Mouse (Mus musculus) retina, adult 2 months (tissue): ENCODE data around the gene Scaper.

Experiments used
- DNase-seq: peaks from one replicate; pipeline ENCODE4 v3.0.0-alpha.2; 2012; ENCODE audit warnings: low read depth, low spot score

Gene Scaper

GRCm38 (mm10) chr9:55540391-55540770 is 397.5 kb downstream of the Scaper start:
- DNase-seq = no peak

GRCm38 (mm10) chr9:55539661-55540390 is 398.1 kb downstream of the Scaper start:
- no peak for DNase-seq

GRCm38 (mm10) chr9:55539006-55539405 is 398.9 kb downstream of the Scaper start:
- DNase-seq = no peak

- no peak for DNase-seq
Observed at GRCm38 (mm10) chr9:55538377-55538776, 399.5 kb downstream of the Scaper start, which contains the start of gene Isl2. Gene Isl2 (plus strand): TSS chr9:55538672.

- no peak for DNase-seq
Observed at GRCm38 (mm10) chr9:55535907-55536306, 402.0 kb downstream of the Scaper start.

GRCm38 (mm10) chr9:55525716-55526115 is 412.2 kb downstream of the Scaper start:
- DNase-seq = no peak

- DNase-seq = peak; percentile 87
Observed at GRCm38 (mm10) chr9:55512027-55512543, 425.8 kb downstream of the Scaper start, which contains the start of gene Etfa. Gene Etfa (minus strand): TSS chr9:55512243.

GRCm38 (mm10) chr9:55511521-55511993 is 426.4 kb downstream of the Scaper start:
- no peak for DNase-seq

- no peak for DNase-seq
Observed at GRCm38 (mm10) chr9:55510651-55511235, 427.2 kb downstream of the Scaper start.

GRCm38 (mm10) chr9:55509731-55510130 is 428.2 kb downstream of the Scaper start:
- DNase-seq = no peak

GRCm38 (mm10) chr9:55508701-55509100 is 429.2 kb downstream of the Scaper start:
- no peak for DNase-seq

GRCm38 (mm10) chr9:55507922-55508321 is 430.0 kb downstream of the Scaper start:
- DNase-seq = no peak
